Mouse (Mus musculus) frontal cortex, postnatal 10 days (tissue): ENCODE data around the gene Galc.

Source experiments
- DNase-seq, 2 experiments: peaks; one replicate each; pipeline ENCODE4 v3.0.0; 2022; ENCODE audit warnings: low spot score in 2 of 2, mixed read lengths in 1 of 2

Galc gene

GRCm38 (mm10) chr12:98258845-98259517 is at the start of gene Galc:
Gene Galc, minus strand, starts transcription at chr12:98259459.
- peak; percentile 79 to 86 for DNase-seq

- DNase-seq: no peak
Observed at GRCm38 (mm10) chr12:98307179-98307915, 48.1 kb upstream of the Galc start.

GRCm38 (mm10) chr12:98303013-98303412 is 43.8 kb upstream of the Galc start:
- DNase-seq: no peak

GRCm38 (mm10) chr12:98301980-98302379 is 42.7 kb upstream of the Galc start:
- no peak for DNase-seq

- DNase-seq: no peak
Observed at GRCm38 (mm10) chr12:98294241-98294640, 35.0 kb upstream of the Galc start.

GRCm38 (mm10) chr12:98292278-98292677 is 33.0 kb upstream of the Galc start:
- no peak for DNase-seq

GRCm38 (mm10) chr12:98290475-98290874 is 31.2 kb upstream of the Galc start:
- no peak for DNase-seq

GRCm38 (mm10) chr12:98284477-98284876 is 25.2 kb upstream of the Galc start:
- no peak for DNase-seq

- DNase-seq: no peak
Observed at GRCm38 (mm10) chr12:98283487-98283860, 24.2 kb upstream of the Galc start.

GRCm38 (mm10) chr12:98282776-98283486 is 23.7 kb upstream of the Galc start:
- DNase-seq: no peak

GRCm38 (mm10) chr12:98280996-98281395 is 21.7 kb upstream of the Galc start:
- no peak for DNase-seq

- peak in 1 of 2 experiments; percentile 69 for DNase-seq
Observed at GRCm38 (mm10) chr12:98280530-98280929, 21.3 kb upstream of the Galc start.

- no peak for DNase-seq
Observed at GRCm38 (mm10) chr12:98272433-98272832, 13.2 kb upstream of the Galc start.

- DNase-seq: no peak
Observed at GRCm38 (mm10) chr12:98270810-98271566, 11.7 kb upstream of the Galc start.

GRCm38 (mm10) chr12:98269791-98270745 is 10.8 kb upstream of the Galc start:
- no peak for DNase-seq

- DNase-seq: no peak
Observed at GRCm38 (mm10) chr12:98268441-98269369, 9.4 kb upstream of the Galc start, which contains the start of gene Gpr65. Gene Gpr65, plus strand, starts transcription at chr12:98268635.

GRCm38 (mm10) chr12:98265697-98266096 is 6.4 kb upstream of the Galc start:
- no peak for DNase-seq

- DNase-seq: no peak
Observed at GRCm38 (mm10) chr12:98259518-98259852, 226 bp upstream of the Galc start.

- DNase-seq: no peak
Observed at GRCm38 (mm10) chr12:98258371-98258844, 851 bp downstream of the Galc start.
